Mouse (Mus musculus): ENCODE measurements around the gene Zic1.

Zic1 gene

DNA sequence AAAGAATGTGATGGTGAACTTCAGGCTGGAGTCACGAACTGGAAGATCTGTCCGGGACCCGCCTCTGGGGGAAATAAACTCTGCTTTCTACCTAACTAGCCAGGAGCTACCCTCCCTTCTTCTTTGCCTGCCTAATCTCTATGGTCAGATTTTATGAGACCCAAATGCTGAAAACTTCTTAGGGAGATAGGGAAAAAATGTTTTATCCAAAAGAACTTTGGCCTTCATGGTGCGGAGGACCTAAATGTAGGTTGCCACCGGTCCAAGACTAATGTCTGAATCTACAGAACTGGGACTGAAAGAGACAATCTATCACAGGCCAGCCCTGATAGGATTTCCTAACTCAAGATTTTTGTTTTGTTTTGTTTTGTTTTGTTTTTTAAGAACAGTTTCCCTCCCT lies 14.2 kb downstream of the Zic1 start:
- no peak for DNase-seq

DNA sequence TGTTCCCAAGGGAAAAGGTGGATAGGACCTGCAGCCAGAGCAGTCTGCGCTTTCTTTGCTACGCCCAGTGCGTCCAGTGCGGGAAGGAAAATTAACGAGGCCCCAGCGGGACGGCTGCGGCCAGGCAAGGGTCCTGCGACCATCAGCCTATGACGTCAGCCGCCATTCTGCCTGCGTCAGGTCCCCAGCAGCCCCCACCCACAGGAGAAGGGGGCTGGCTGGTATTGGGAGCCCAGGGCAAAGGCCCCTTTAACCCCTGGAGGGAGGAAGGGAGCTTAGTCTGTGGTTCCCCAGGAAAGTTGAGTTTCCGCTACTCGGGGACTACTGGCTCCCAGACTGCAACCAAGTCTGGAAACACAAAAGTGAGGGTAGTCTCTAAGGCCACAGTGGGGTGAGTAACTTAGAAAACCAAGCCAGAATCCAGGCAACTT lies 14.7 kb downstream of the Zic1 start:
- no peak for DNase-seq

- no peak for DNase-seq
Measured at GRCm38 (mm10) chr9:91350211-91350791, 15.3 kb downstream of the Zic1 start.

GRCm38 (mm10) chr9:91348746-91349145 lies 16.9 kb downstream of the Zic1 start:
- no peak for DNase-seq

DNA sequence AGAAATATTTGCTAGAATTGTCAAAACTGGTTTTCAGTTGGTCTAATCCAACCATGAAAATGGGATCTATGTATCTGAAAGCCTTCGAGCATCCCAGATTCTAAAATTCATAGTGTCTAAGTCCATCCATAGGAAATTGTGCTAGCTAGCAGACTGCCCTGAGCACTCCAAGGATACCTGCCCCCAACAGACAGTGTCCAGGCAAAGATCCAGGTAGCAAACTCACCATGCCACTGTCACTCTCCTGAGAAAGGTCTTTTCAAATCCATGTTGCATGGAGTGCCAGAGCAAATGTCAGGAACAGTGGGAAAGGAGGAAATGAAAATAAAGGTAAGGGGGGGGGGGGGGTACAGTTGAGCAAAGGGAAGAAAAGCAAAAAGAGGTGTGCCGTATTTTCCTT lies 18.0 kb downstream of the Zic1 start:
- no peak for DNase-seq
